Mouse (Mus musculus) bone marrow macrophage, adult 2 months (primary cell): ENCODE results near the gene Cyp46a1. TPM values are rescaled to one million over a fixed set of nuclear protein-coding genes. Genes with fewer than 3 reads are reported as not detected.

ENCODE experiments used
- H3K27ac ChIP-seq: 2 replicates; pipeline ENCODE4 v1.5.1; 2012; ENCODE audit warnings: low read depth, low read length; ENCODE audit not compliant: insufficient read depth
- H3K4me1 ChIP-seq: 2 replicates; pipeline ENCODE4 v1.6.1; 2012; ENCODE audit warnings: low read length; ENCODE audit not compliant: control insufficient read depth, insufficient read depth
- H3K4me3 ChIP-seq: 2 replicates; pipeline ENCODE4 v1.5.1; 2012; ENCODE audit warnings: mild to moderate bottlenecking, low read length, moderate library complexity; ENCODE audit not compliant: insufficient read depth
- CTCF ChIP-seq: IDR thresholded peaks from 2 replicates; pipeline ENCODE4 v1.5.1; 2012; ENCODE audit warnings: low read depth, mild to moderate bottlenecking, low read length, moderate library complexity
- POLR2A ChIP-seq: IDR thresholded peaks from 2 replicates; pipeline ENCODE4 v1.6.1; 2012; ENCODE audit warnings: mild to moderate bottlenecking, low read depth, low read length, borderline replicate concordance
- polyA plus RNA-seq: library from polyadenylated mRNA; stranded (reverse); fragments of >200 nt; gene quantifications from 2 replicates; pipeline ENCODE4 v1.2.4, GENCODE M21; 2012; ENCODE audit not compliant: missing spikeins, insufficient read depth, insufficient read length

The Cyp46a1 gene
- polyA plus RNA-seq, 1 experiment, result 0.36 TPM

DNA sequence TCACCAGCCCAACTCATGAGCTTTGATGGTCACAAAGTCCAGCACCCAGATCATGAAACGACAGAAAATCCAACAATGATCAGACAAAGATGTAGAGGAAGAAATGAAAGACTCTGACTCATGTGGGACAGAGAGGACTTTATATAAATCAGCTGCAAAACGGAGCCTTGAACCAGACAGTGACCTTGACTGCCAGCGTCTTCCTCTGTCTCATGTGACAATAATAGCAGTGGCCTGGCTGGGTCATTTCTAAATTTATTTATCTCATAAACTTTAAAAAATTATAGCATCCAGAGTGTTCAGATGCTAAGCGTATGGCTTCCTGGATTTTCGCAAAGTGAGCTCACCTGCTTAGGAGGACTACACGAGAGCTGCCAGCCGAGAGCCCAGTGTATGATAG lies 64.5 kb downstream of the Cyp46a1 start:
- Histone ChIP-seq H3K27ac (no peak overlapping the region), H3K4me1 (no peaks in the 10 kb centered on the region), H3K4me3 (no peak overlapping the region)
- TF ChIP-seq POLR2A (no peak), CTCF (no peak)

GRCm38 (mm10) chr12:108399191-108399590 lies 65.0 kb downstream of the Cyp46a1 start:
- Histone ChIP-seq H3K27ac (no peak overlapping the region), H3K4me3 (no peak overlapping the region), H3K4me1 (no peaks in the 10 kb centered on the region)
- TF ChIP-seq POLR2A, result no peak
- TF ChIP-seq CTCF, result no peak

- H3K4me3 ChIP-seq, result no peak overlapping the region
- TF ChIP-seq CTCF, result no peak
- no peak for TF ChIP-seq POLR2A
- no peak overlapping the region for H3K27ac ChIP-seq
- no peaks in the 10 kb centered on the region for H3K4me1 ChIP-seq
Measured at GRCm38 (mm10) chr12:108400951-108401350, 66.8 kb downstream of the Cyp46a1 start.

GRCm38 (mm10) chr12:108403957-108404356 lies 69.8 kb downstream of the Cyp46a1 start:
- Histone ChIP-seq H3K4me3 (no peak overlapping the region), H3K27ac (no peak overlapping the region), H3K4me1 (no peaks in the 10 kb centered on the region)
- TF ChIP-seq POLR2A, result no peak
- TF ChIP-seq CTCF, result no peak

DNA sequence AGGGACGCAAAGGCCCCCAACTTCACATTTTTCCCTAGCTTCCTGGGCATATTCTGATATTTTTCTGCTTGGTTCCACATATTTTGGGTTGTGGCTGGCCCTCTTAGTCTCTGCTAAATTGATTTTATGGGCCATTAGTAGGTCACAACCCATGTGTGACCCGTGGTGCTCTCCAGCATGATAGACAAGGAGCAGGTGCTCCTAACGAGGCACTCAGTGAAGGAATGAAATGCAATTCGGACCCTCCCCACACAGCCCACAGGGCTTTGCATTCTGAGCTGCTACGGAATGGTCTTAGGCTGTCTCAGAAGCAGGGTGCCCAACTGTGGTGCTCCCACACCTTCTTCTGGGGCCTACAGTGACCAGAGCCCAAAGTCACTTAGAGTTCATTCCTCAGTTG lies 74.9 kb downstream of the Cyp46a1 start:
- no peak for TF ChIP-seq POLR2A
- TF ChIP-seq CTCF, result no peak
- H3K27ac ChIP-seq, result no peak overlapping the region
- no peak overlapping the region for H3K4me3 ChIP-seq
- no peaks in the 10 kb centered on the region for H3K4me1 ChIP-seq

- no peak overlapping the region for H3K27ac ChIP-seq
- TF ChIP-seq CTCF (no peak), POLR2A (no peak)
- no peaks in the 10 kb centered on the region for H3K4me1 ChIP-seq
- H3K4me3 ChIP-seq, result no peak overlapping the region
Measured at GRCm38 (mm10) chr12:108410416-108411208, 76.4 kb downstream of the Cyp46a1 start.

Other genes starting within 250 kb of the Cyp46a1 start
- gene Setd3, start 155.1 kb upstream of the Cyp46a1 start, polyA plus RNA-seq, result 75.8 and 82.8 TPM in 2 replicates
- gene Ccnk, start 154.8 kb upstream of the Cyp46a1 start, polyA plus RNA-seq, result 31.8 and 34.8 TPM in 2 replicates
- 0.19 and 0.25 TPM in 2 replicates for gene Ccdc85c, start 59.0 kb upstream of the Cyp46a1 start, polyA plus RNA-seq
- not detected in 2 replicates for gene Hhipl1, start 28.1 kb upstream of the Cyp46a1 start, polyA plus RNA-seq
- 0.38 and 0.65 TPM in 2 replicates for gene Eml1, start 36.6 kb downstream of the Cyp46a1 start, polyA plus RNA-seq
- 215 and 219 TPM in 2 replicates for gene Evl, start 220.3 kb downstream of the Cyp46a1 start, polyA plus RNA-seq